Mouse (Mus musculus) heart, adult 11 months (tissue): ENCODE measurements around the gene Snf8.

Experiments used
- DNase-seq: peaks from one replicate; pipeline ENCODE4 v3.0.0; 2022

Snf8 gene

DNA sequence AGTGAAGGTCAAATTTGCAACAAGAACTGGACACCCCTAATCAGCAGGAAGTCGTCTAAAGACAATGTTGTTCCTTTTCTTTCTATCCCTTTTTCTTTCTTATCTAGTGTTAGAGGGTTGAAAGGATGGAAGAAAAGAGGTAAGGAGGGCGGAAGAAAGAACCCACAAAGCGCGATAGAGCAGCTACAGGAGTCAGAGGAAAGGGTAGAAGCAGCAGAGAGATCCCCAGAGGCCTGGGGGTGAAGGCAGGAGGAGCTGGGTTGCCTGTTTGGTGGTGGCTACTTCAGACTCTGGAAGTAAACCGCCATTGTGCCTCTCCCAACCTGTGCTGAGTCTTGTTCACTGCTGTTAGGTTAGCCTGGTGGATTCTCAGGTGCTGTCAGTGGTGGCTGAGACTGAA is 6.6 kb upstream of the Snf8 start:
- no peak for DNase-seq

DNA sequence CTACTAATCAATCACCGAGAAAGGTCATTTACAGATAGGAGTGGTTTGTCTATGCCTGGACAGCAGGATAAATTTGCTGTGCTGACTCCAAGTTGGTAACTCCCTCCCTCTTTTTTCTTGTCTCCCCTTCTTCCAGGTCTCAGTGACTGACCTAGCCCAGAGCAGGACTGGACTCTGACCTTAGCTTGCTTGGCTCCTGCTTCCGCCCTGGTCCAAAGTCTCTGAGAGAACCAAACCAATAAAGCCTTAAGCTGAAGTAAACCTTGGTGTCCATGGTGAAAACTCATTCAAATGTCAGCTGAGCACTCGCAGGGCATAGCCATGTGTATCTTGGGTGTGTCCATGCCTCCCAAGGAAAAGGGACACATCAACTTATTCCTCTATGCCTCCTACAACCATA is 4.1 kb upstream of the Snf8 start:
- peak; percentile 45 for DNase-seq

DNA sequence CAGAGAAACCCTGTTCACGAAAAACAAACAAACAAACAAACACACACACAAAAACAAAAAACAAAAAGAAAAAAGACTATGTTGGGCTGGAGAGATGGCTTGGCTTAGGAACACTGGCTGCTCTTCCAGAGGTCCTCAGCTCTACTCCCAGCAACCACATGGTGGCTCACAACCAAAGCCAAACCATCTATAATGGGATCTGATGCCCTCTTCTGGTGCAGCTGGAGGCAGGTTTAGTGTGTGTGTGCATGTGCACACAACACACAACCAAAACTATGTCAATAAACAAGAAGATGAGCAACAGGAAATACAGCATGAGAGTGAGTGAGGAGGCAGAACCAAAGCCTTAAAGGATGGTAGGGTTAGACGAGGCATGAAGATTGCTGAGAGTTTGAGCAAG is 3.0 kb upstream of the Snf8 start:
- no peak for DNase-seq

DNA sequence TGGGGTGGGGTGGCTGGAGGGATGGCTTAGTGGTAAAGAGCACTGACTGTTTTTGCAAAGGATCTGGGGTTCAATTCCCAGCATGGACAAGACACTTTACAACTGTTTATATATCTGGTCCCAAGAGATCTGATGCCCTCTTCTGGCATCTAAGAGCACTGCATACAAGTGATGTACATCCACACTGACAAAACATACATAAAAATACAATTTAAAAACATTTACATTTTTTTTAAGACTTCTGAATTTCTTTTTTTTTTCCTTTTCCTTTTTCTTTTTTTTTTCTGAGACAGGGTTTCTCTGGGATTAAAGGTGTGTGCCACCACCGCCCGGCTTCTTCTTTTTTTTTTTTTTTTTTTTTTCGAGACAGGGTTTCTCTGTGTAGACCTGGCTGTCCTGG is 1.4 kb upstream of the Snf8 start:
- DNase-seq: peak; percentile 72

DNA sequence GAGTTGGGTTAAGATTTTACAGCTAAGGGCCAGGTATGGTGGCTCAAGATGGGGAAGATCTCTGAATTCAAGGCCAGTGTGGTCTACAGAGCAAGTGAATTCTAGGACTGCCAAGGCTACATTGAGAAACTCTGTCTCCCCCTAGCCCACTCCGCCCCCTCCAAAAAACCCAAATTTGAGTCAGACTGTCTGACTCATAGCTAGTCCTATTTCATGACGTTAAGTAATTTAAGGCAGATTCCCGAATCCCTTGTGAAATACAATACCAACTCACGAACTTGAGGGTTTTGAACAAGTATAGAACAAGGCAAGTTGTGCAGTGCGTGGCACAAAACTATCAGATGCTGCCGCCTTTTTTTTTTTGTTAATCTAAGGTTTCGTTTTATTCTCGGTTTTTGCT is 569 bp upstream of the Snf8 start:
- DNase-seq: no peak

- DNase-seq: no peak
Measured at GRCm38 (mm10) chr11:96035133-96035532, 448 bp downstream of the Snf8 start.

- no peak for DNase-seq
Measured at GRCm38 (mm10) chr11:96037499-96037898, 2.8 kb downstream of the Snf8 start.

DNA sequence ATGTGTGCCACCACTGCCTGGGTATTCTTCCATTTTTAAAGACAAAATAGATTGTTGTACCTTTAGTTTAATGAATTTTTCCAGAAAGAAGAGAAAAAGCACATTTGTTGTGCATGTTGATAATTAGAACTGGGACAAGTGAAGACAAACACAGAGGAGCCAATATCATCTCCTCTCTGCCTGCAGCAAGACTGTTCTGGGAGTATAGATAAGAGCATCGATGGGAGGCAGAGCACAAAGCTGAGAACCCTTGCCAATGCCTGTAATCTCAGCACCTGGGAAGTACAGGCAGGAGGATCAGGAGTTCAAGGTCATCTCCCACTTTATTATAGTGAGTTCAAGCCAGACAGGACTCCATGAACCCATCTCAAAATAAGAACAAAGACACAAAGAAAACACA is 3.9 kb downstream of the Snf8 start:
- no peak for DNase-seq

DNA sequence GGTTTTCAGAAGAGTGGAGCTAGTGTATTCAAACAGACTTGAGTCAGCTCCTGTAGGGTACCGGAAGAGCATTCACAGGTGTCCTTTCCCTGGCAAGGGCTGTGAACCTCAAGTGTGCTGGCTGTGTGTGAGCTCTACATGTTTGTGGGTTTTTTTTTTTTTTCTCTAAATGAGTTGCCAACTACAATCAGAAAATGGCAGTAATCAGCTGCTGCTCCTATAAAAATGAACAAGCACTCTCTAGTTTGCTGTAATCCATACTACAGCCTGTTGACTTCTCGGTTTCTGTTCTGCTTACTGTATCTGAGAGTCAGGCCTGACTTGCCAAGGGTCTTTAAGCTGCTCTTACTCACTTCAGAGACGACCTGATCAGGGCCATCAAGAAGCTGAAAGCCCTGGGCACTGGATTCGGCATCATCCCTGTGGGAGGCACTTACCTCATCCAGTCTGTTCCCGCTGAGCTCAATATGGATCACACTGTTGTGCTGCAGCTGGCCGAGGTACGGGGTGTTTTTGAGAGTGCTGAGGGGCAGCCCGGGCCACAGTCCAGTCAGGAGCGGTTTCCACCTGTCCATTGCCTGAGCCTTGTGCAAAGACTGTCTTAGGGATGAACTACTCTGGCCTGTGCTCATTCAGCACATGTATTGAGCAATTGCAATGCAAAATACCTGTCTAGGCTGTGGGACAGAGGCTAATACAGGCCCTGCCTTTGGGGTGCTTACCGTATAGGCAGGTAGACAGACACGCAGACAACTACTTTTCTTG is 10.3 kb downstream of the Snf8 start:
- no peak for DNase-seq

GRCm38 (mm10) chr11:96046028-96046427 is 11.3 kb downstream of the Snf8 start:
- DNase-seq: no peak

- no peak for DNase-seq
Measured at GRCm38 (mm10) chr11:96046793-96047192, 12.1 kb downstream of the Snf8 start.

DNA sequence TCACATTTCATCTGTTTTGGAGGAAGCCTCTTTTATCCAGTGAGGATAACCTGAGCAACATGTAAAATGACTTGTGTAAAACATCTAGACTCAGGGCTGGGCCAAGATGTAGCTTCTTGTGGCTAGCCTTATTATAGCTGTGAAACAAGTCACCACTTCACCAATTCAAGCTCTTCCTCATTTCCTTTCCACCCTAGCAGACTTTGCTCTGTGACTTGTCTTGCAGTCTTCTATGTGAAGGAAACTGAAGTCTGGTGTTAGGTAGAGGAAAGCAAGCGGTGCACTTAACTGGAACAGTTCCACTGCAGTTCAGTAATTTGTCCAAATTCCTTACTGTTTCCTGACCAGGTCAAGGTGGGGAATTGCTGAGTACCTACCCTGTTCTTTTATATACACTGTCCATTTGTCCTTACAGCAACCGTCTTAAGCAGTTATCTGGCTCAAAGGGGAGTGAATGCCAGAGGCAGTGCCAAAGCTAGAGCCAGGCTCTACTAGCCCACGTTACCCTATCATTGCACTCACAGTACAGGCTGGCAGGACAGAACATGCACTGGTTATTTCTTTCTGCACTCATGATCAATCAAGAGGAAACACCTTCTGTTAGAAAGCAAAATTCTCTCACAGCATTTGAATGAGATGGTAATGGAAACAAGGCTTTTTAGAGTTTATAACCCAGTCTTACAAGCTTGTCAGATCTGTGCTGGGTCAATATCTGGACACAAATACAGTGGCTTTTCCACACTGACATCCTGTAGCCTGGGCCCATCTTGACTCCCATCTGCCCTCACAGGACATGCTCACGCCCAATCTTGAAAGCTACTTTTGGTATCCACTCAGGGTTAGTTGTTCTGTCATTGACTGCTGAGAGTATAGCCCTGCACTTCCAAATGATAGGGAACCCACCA is 13.0 kb downstream of the Snf8 start:
- no peak for DNase-seq

GRCm38 (mm10) chr11:96049939-96050338 is 15.3 kb downstream of the Snf8 start:
- no peak for DNase-seq

- no peak for DNase-seq
Measured at GRCm38 (mm10) chr11:96050854-96051253, 16.2 kb downstream of the Snf8 start.

DNA sequence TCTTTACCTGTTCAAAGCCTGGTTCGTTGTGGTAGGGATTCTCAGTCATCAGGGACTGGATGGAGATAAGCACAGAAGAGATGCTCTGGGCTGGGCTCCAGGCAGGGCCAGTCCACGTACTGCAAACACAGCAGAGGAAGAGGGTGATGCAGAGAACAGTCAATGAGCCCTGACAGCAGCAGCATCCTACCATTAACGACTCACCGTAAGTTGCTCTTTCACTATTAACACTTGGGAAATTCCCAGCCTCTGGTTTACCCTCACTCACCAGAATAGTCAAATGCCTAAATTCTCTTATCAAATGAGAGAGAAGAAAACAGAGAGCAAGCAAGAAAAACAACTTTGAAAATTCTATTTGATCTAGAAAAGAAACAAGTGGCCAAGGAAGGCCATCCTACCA is 23.6 kb downstream of the Snf8 start:
- DNase-seq: no peak

GRCm38 (mm10) chr11:96064521-96065214 is 30.0 kb downstream of the Snf8 start:
- peak; percentile 96 for DNase-seq

- peak; percentile 100 for DNase-seq
Measured at GRCm38 (mm10) chr11:96065215-96065911, 30.7 kb downstream of the Snf8 start, which contains the start of gene Ube2z. Gene Ube2z, minus strand, starts transcription at chr11:96065388.

- DNase-seq: peak; percentile 94
Measured at GRCm38 (mm10) chr11:96068231-96068630, 33.5 kb downstream of the Snf8 start.

DNA sequence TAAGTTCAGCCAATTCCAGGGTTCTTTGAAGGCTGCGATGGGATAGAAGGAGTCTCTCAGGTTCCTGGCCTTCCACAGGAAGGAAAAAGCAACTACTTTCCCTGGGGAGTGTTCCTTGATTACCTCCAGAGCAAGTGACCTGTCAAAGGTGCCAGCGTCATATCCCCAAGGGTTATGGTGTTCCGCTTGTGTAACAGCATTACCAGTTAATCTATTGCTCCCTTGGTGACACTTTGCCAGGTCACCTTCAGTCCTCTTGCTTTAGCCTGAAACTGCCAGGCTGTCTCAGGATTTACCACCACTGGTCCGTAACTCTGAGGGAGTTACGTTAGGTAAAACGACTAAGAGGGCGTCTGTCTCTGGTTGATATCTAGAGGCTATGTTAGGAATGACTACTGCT is 35.7 kb downstream of the Snf8 start:
- DNase-seq: no peak

DNA sequence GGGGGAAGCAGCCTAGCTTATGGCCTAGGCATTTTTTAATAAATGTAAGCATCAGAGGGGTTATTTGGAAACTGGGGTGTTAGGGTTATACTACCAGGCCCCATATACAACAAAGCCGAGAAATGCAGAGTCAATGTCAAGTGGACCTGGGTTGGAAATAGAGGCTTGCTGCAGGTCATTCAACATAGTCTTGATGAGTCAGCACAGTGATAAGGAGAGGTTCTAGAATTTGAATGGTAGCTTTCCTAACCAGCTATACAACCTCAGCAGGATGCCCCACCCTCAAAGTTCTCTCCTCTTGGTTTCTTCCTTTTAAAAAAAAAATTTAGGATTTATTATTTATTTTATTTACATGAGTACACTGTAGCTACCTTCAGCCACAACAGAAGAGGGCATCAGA is 36.3 kb downstream of the Snf8 start:
- no peak for DNase-seq

DNA sequence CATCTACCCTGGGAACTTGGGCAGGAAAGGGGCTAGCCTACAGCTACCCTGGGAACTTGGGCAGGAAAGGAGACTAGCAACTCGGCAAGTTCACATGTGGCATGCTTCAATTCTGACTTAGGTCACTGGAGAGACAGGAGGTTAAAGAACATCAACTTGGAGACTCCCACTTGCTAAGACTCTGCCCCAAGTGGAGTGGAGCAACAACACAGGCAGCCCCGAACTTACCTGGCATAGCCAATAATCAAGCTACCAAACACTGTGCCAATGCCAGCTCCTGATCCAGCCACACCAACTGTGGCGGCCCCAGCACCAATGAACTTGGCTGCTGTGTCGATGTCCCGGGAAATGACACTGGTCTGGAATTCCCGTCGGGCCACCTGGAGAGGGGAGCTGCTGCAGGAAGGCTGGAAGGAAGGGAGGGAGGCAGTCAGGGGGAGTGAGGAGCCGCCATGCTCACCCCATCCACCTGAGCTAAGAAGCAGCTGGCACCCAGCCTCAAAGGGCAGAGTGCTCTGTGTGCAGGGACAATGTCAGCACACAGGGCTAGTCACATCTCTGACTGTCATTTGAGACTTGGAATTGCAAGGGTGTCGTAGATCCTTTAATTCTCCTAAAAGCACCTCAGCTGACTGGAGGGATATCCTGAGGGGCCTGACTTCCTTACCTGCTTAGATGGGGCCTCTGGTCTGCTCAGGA is 38.8 kb downstream of the Snf8 start:
- DNase-seq: no peak
